Mouse (Mus musculus) MEL (cell line): ENCODE measurements around the gene Krt18. TPM values are rescaled to one million over a fixed set of nuclear protein-coding genes. Genes with fewer than 3 reads are reported as not detected.
"Not testable (repeated sequence)": the region's sequence is repeated elsewhere in the genome, so short reads cannot be mapped to it uniquely, and the experiment has no call there.

Experiments
- DNase-seq: peaks from one replicate; pipeline ENCODE4 v3.0.0; 2011; ENCODE audit warnings: low read depth, low spot score
- H3K27ac ChIP-seq: 2 replicates; pipeline ENCODE4 v1.5.1; 2012; ENCODE audit warnings: low read depth, mild to moderate bottlenecking, control low read depth, low read length, moderate library complexity; ENCODE audit not compliant: control insufficient read depth
- H3K27me3 ChIP-seq, 2 experiments: fragments of 150-350 bp in 1 of 2; sonication (generic) in 1 of 2; 2 replicates each; pipeline ENCODE4 v1.6.1; 2012; ENCODE audit warnings: low read length in 2 of 2, mild to moderate bottlenecking in 2 of 2, improper control_type of control experiment in 1 of 2, moderate library complexity in 1 of 2; ENCODE audit not compliant: insufficient read depth in 2 of 2, control insufficient read depth in 1 of 2
- H3K36me3 ChIP-seq, 2 experiments: 2 replicates each; pipeline ENCODE4 v1.6.1; 2012 to 2014; ENCODE audit warnings: low read length in 2 of 2, improper control_type of control experiment in 1 of 2, inconsistent platforms in 1 of 2, mild to moderate bottlenecking in 1 of 2; ENCODE audit not compliant: insufficient read depth in 2 of 2, control insufficient read depth in 1 of 2
- H3K4me1 ChIP-seq, 2 experiments: fragments of 150-350 bp in 1 of 2; sonication (generic) in 1 of 2; 2 replicates each; pipeline ENCODE4 v1.6.1; 2012; ENCODE audit warnings: low read length in 2 of 2, improper control_type of control experiment in 1 of 2, mild to moderate bottlenecking in 1 of 2; ENCODE audit not compliant: insufficient read depth in 2 of 2, control insufficient read depth in 1 of 2
- H3K4me3 ChIP-seq, 2 experiments: fragments of 150-350 bp in 1 of 2; sonication (generic) in 1 of 2; 2 replicates each; pipeline ENCODE4 v1.5.1; 2012; ENCODE audit warnings: low read depth in 2 of 2, low read length in 2 of 2, mild to moderate bottlenecking in 2 of 2, moderate library complexity in 2 of 2, control low read depth in 1 of 2, improper control_type of control experiment in 1 of 2; ENCODE audit not compliant: control insufficient read depth in 1 of 2, insufficient read depth in 1 of 2
- H3K79me2 ChIP-seq: 2 replicates; pipeline ENCODE4 v1.6.1; 2012; ENCODE audit warnings: mild to moderate bottlenecking, low read length, moderate library complexity; ENCODE audit not compliant: control insufficient read depth, poor library complexity, insufficient read depth
- H3K9ac ChIP-seq: 2 replicates; pipeline ENCODE4 v1.6.1; 2012; ENCODE audit warnings: low read depth, mild to moderate bottlenecking, control low read depth, low read length, moderate library complexity; ENCODE audit not compliant: control insufficient read depth, poor library complexity, severe bottlenecking
- H3K9me3 ChIP-seq: fragments of 150-350 bp; sonication (generic); replicated peaks from 2 replicates; pipeline ENCODE4 v1.6.1; 2012; ENCODE audit warnings: mild to moderate bottlenecking, low read length, improper control_type of control experiment, moderate library complexity; ENCODE audit not compliant: insufficient read depth
- CHD1 ChIP-seq: IDR thresholded peaks from 2 replicates; pipeline ENCODE4 v1.6.1; 2012; ENCODE audit warnings: low read depth, mild to moderate bottlenecking, inconsistent platforms, low read length, improper control_type of control experiment
- CTCF ChIP-seq, 3 experiments: IDR thresholded peaks in 2 of 3; conservative IDR thresholded peaks in 1 of 3; 2 replicates each; pipeline ENCODE4 v1.5.1; 2011 to 2012; ENCODE audit warnings: low read length in 3 of 3, low read depth in 2 of 3, mild to moderate bottlenecking in 2 of 3, improper control_type of control experiment in 1 of 3, inconsistent platforms in 1 of 3, mixed read lengths in 1 of 3, moderate library complexity in 1 of 3; ENCODE audit not compliant: control insufficient read depth in 1 of 3, insufficient read depth in 1 of 3, poor library complexity in 1 of 3, severe bottlenecking in 1 of 3
- GABPA ChIP-seq: IDR thresholded peaks from 2 replicates; pipeline ENCODE4 v1.6.1; 2012; ENCODE audit warnings: low read depth, mild to moderate bottlenecking, inconsistent platforms, low read length, improper control_type of control experiment, moderate library complexity
- MAFK ChIP-seq: IDR thresholded peaks from 2 replicates; pipeline ENCODE4 v1.6.1; 2011; ENCODE audit warnings: low read depth, mild to moderate bottlenecking, low read length, improper control_type of control experiment, borderline replicate concordance
- NELFE ChIP-seq: IDR thresholded peaks from 2 replicates; pipeline ENCODE4 v1.6.1; 2011; ENCODE audit warnings: low read depth, low read length, improper control_type of control experiment
- POLR2A ChIP-seq, 2 experiments: IDR thresholded peaks; 2 replicates each; pipeline ENCODE4 v1.6.1; 2011 to 2012; ENCODE audit warnings: low read length in 2 of 2, mild to moderate bottlenecking in 2 of 2, control low read depth in 1 of 2, improper control_type of control experiment in 1 of 2, low read depth in 1 of 2, moderate library complexity in 1 of 2; ENCODE audit not compliant: control insufficient read depth in 1 of 2, insufficient read depth in 1 of 2, poor library complexity in 1 of 2
- RCOR1 ChIP-seq: IDR thresholded peaks from 2 replicates; pipeline ENCODE4 v1.6.1; 2012; ENCODE audit warnings: low read depth, mild to moderate bottlenecking, inconsistent platforms, low read length, improper control_type of control experiment
- TAL1 ChIP-seq: IDR thresholded peaks from 2 replicates; pipeline ENCODE4 v1.6.1; 2012; ENCODE audit warnings: mild to moderate bottlenecking, inconsistent platforms, low read length, moderate library complexity, mixed read lengths
- TBP ChIP-seq: IDR thresholded peaks from 2 replicates; pipeline ENCODE4 v1.8.0; 2011; ENCODE audit warnings: low read depth, low read length, improper control_type of control experiment
- ZMIZ1 ChIP-seq: IDR thresholded peaks from 2 replicates; pipeline ENCODE4 v1.6.1; 2012; ENCODE audit warnings: low read depth, mild to moderate bottlenecking, inconsistent platforms, low read length, improper control_type of control experiment, moderate library complexity
- ZNF384 ChIP-seq: IDR thresholded peaks from 2 replicates; pipeline ENCODE4 v1.6.1; 2012; ENCODE audit warnings: low read depth, mild to moderate bottlenecking, inconsistent platforms, low read length, improper control_type of control experiment
- polyA plus RNA-seq, 2 experiments: library from polyadenylated mRNA; stranded (reverse) in 1 of 2; unstranded in 1 of 2; fragments of >175 nt in 1 of 2; fragments of >200 nt in 1 of 2; gene quantifications; 2 replicates each; pipeline versions ENCODE4 v1.2.1 to v1.2.4; 2012; ENCODE audit warnings: low replicate concordance in 2 of 2, low read depth in 1 of 2; ENCODE audit not compliant: insufficient read length in 2 of 2, insufficient read depth in 1 of 2, missing spikeins in 1 of 2
- total RNA-seq: library from RNA; depleted of rRNA; stranded (reverse); fragments of 300-350 nt; gene quantifications from 2 replicates; pipeline ENCODE4 v1.2.3, GENCODE M21; 2012; rRNA removed

The Krt18 gene
- total and polyA plus RNA-seq, 3 experiments, result 0.08 TPM; not detected in 2

DNA sequence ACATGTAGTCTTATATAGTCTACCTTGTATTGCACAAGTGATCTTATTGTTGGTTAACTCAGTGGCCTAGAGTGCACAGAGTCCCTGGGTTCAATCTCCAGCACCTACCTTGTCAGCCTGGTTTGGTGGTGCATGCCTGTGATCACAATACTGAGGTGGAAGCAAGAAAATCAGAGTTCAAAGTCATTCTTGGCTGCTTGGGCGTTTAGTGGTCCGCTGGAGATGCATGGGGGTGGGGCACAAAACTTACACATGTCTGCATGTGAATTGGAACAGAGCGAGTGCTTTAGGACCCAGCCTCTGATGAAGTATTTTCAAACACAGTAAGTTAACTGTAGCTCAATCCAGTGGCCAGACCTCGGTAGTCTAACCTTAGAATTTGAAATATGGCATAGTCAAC, 51.2 kb downstream of the Krt18 start:
- Histone ChIP-seq H3K9ac (peak overlapping the region; percentile 22; the same call in 1 of the 2 replicates), H3K27ac (0 out of 2 replicates have a peak overlapping the region, but pooled peaks have one; percentile 17), H3K9me3 (no peaks in the 10 kb centered on the region), H3K27me3 (no peaks in the 10 kb centered on the region), H3K36me3 (peaks cover 63 to 69% of the 10 kb centered on the region in 2 experiments), H3K4me3 (no peak overlapping the region), H3K79me2 (peaks cover 81% of the 10 kb centered on the region)
- no peak for DNase-seq
- TF ChIP-seq MAFK (no peak), CHD1 (no peak), ZMIZ1 (0 out of 2 replicates have a peak, but pooled peaks have one; percentile 12)
- TF ChIP-seq, all 39 proteins: peak for 1
- peaks cover 7 to 17% of the 10 kb centered on the region in 2 experiments for H3K4me1 ChIP-seq

DNA sequence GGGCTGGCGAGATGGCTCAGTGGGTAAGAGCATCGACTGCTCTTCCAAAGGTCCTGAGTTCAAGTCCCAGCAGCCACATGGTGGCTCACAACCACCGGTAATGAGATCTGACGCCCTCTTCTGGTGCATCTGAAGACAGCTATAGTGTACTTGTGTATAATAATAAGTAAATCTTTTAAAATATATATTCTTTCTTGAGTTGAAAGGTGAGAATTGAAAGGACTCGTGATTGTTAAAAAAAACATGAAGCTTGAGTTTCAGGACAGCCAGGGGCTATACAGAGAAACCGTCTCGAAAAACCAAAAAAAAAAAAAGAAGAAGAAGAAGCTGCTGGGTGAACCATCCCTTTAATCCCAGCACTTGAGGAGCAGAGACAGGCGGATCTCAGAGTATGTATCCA, 51.9 kb downstream of the Krt18 start:
- H3K4me3 ChIP-seq, DNase-seq, H3K27me3 ChIP-seq, H3K27ac ChIP-seq, H3K9ac ChIP-seq, H3K9me3 ChIP-seq: not testable (repeated sequence)
- Histone ChIP-seq H3K79me2 (peaks cover 78% of the 10 kb centered on the region), H3K4me1 (peaks cover 7 to 17% of the 10 kb centered on the region in 2 experiments), H3K36me3 (peaks cover 69 to 70% of the 10 kb centered on the region in 2 experiments)
- TF ChIP-seq CTCF (IDR thresholded peaks at IDR 0.05 in 2 of 3, conservative IDR thresholded peaks at IDR 0.05 in 1 of 3; ENCODE audit: control insufficient read depth in 1 of 3, insufficient read depth in 1 of 3, low read depth in 2 of 3, low read length in 3 of 3, poor library complexity in 1 of 3, severe bottlenecking in 1 of 3) (peak in 1 of 3 experiments; percentile 17; a peak in 1 of 6 replicates), TBP (0 out of 2 replicates have a peak, but pooled peaks have one; percentile 45), ZNF384 (peak; percentile 39)

DNA sequence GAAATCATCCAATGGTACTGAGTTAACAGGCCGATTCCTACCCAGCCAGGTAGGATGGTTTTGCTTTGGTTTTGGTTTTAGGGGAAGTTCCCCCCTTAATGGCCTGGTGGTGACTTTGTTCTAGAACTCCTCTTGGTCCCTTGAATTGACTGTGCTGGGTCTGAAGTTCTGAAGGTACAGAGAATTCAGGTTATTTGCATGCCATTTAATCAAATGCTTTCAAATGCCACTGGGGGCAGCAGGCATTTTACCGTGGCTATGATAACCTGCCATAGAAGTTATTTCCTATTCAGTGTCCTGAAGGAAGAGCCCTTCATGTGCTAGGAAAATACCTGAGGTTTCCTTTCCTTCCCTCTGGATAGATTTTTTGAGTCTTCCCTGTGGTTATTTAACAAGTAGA, 52.4 kb downstream of the Krt18 start:
- TF ChIP-seq RCOR1 (no peak), GABPA (no peak), POLR2A (IDR thresholded peaks at IDR 0.05; ENCODE audit: control insufficient read depth in 1 of 2, insufficient read depth in 1 of 2, low read depth in 1 of 2, low read length in 2 of 2, poor library complexity in 1 of 2) (peak in 1 of 2 experiments; percentile 32; a peak in 2 of 4 replicates), TAL1 (no peak), NELFE (no peak), ZMIZ1 (peak; percentile 28; the same call in 1 of the 2 replicates), CTCF (IDR thresholded peaks at IDR 0.05 in 2 of 3, conservative IDR thresholded peaks at IDR 0.05 in 1 of 3; ENCODE audit: control insufficient read depth in 1 of 3, insufficient read depth in 1 of 3, low read depth in 2 of 3, low read length in 3 of 3, poor library complexity in 1 of 3, severe bottlenecking in 1 of 3) (peak in 2 of 3 experiments; percentile 18 to 33; a peak in 3 of 6 replicates)
- Histone ChIP-seq H3K9ac (no peak overlapping the region), H3K4me1 (peaks cover 7 to 17% of the 10 kb centered on the region in 2 experiments)

More for the DNA sequence above, 52.4 kb downstream of the Krt18 start:
- H3K79me2 ChIP-seq, result peaks cover 75% of the 10 kb centered on the region
- peaks cover 70% of the 10 kb centered on the region in 2 experiments for H3K36me3 ChIP-seq
- H3K27me3 ChIP-seq, result no peaks in the 10 kb centered on the region
- no peaks in the 10 kb centered on the region for H3K9me3 ChIP-seq
- peak; percentile 61 for DNase-seq
- H3K27ac ChIP-seq, result no peak overlapping the region
- H3K4me3 ChIP-seq, result no peak overlapping the region

Other genes with a start within 250 kb of the Krt18 start
- gene Krt72, start 241.7 kb upstream of the Krt18 start, total RNA-seq, result not detected in 2 replicates
- not detected for gene Krt72, start 241.7 kb upstream of the Krt18 start, polyA plus RNA-seq
- gene Krt73, start 225.8 kb upstream of the Krt18 start, total RNA-seq, result not detected in 2 replicates
- not detected for gene Krt73, start 225.8 kb upstream of the Krt18 start, polyA plus RNA-seq
- not detected in 2 replicates for gene Krt2, start 210.0 kb upstream of the Krt18 start, total RNA-seq
- gene Krt2, start 210.0 kb upstream of the Krt18 start, polyA plus RNA-seq, result not detected
- not detected in 2 replicates for gene Krt1, start 177.4 kb upstream of the Krt18 start, total RNA-seq
- not detected for gene Krt1, start 177.4 kb upstream of the Krt18 start, polyA plus RNA-seq
- gene Krt77, start 158.5 kb upstream of the Krt18 start, total RNA-seq, result not detected in 2 replicates
- not detected for gene Krt77, start 158.5 kb upstream of the Krt18 start, polyA plus RNA-seq
- not detected in 2 replicates for gene Krt76, start 135.3 kb upstream of the Krt18 start, total RNA-seq
- not detected for gene Krt76, start 135.3 kb upstream of the Krt18 start, polyA plus RNA-seq
- gene Krt4, start 103.4 kb upstream of the Krt18 start, total RNA-seq, result not detected in 2 replicates
- gene Krt4, start 103.4 kb upstream of the Krt18 start, polyA plus RNA-seq, result not detected
- not detected in 2 replicates for gene Krt79, start 87.9 kb upstream of the Krt18 start, total RNA-seq
- not detected for gene Krt79, start 87.9 kb upstream of the Krt18 start, polyA plus RNA-seq
- gene Krt78, start 73.9 kb upstream of the Krt18 start, total RNA-seq, result 0.08 and 0.13 TPM in 2 replicates
- gene Krt78, start 73.9 kb upstream of the Krt18 start, polyA plus RNA-seq, result under 1 TPM in 1 of 2 experiments, not detected in 1; 0.17 TPM
- gene Krt8, start 23.7 kb upstream of the Krt18 start, total RNA-seq, result 0.69 and 0.75 TPM in 2 replicates
- under 1 TPM in 1 of 2 experiments, not detected in 1; 0.93 TPM for gene Krt8, start 23.7 kb upstream of the Krt18 start, polyA plus RNA-seq
- 561 and 633 TPM in 2 replicates for gene Eif4b, start 45.6 kb downstream of the Krt18 start, total RNA-seq
- gene Eif4b, start 45.6 kb downstream of the Krt18 start, polyA plus RNA-seq, result 100 to 1,000 TPM; 464 to 790 TPM
- 0.16 and 0.42 TPM in 2 replicates for gene Tns2, start 72.2 kb downstream of the Krt18 start, total RNA-seq
- gene Tns2, start 72.2 kb downstream of the Krt18 start, polyA plus RNA-seq, result 1 to 10 TPM in 1 of 2 experiments, not detected in 1; 3.1 TPM
- 26.5 and 29.3 TPM in 2 replicates for gene Spryd3, start 108.1 kb downstream of the Krt18 start, total RNA-seq
- gene Spryd3, start 108.1 kb downstream of the Krt18 start, polyA plus RNA-seq, result 10 to 100 TPM in 1 of 2 experiments, not detected in 1; 35.4 TPM
- 0.65 and 1.1 TPM in 2 replicates for gene Igfbp6, start 116.2 kb downstream of the Krt18 start, total RNA-seq
- 1 to 10 TPM in 1 of 2 experiments, not detected in 1; 1.8 TPM for gene Igfbp6, start 116.2 kb downstream of the Krt18 start, polyA plus RNA-seq
- gene Soat2, start 122.3 kb downstream of the Krt18 start, total RNA-seq, result 20.0 and 31.0 TPM in 2 replicates
- 10 to 100 TPM in 1 of 2 experiments, not detected in 1; 44.8 TPM for gene Soat2, start 122.3 kb downstream of the Krt18 start, polyA plus RNA-seq
- gene Zfp740, start 175.1 kb downstream of the Krt18 start, total RNA-seq, result 39.9 and 40.5 TPM in 2 replicates
- 10 to 100 TPM in 1 of 2 experiments, not detected in 1; 50.1 TPM for gene Zfp740, start 175.1 kb downstream of the Krt18 start, polyA plus RNA-seq
- 4.1 and 5.3 TPM in 2 replicates for gene Csad, start 176.5 kb downstream of the Krt18 start, total RNA-seq
- gene Csad, start 176.5 kb downstream of the Krt18 start, polyA plus RNA-seq, result 10 to 100 TPM in 1 of 2 experiments, not detected in 1; 10.5 TPM
- gene Itgb7, start 203.8 kb downstream of the Krt18 start, total RNA-seq, result 7.4 TPM in 2 replicates
- gene Itgb7, start 203.8 kb downstream of the Krt18 start, polyA plus RNA-seq, result 10 to 100 TPM in 1 of 2 experiments, not detected in 1; 15.2 TPM
- 0.39 and 0.59 TPM in 2 replicates for gene Rarg, start 229.3 kb downstream of the Krt18 start, total RNA-seq
- gene Rarg, start 229.3 kb downstream of the Krt18 start, polyA plus RNA-seq, result 1 to 10 TPM in 1 of 2 experiments, not detected in 1; 5.8 TPM
- not detected in 2 replicates for gene Gm9918, start 242.4 kb downstream of the Krt18 start, total RNA-seq
- under 1 TPM in 1 of 2 experiments, not detected in 1; 0.04 TPM for gene Gm9918, start 242.4 kb downstream of the Krt18 start, polyA plus RNA-seq